Mouse (Mus musculus) CD4-positive, CD25-positive, alpha-beta regulatory T cell, adult 4 months (primary cell): ENCODE results near the gene Tmem19. TPM values are rescaled to one million over a fixed set of nuclear protein-coding genes. Genes with fewer than 3 reads are reported as not detected.
"Not testable (repeated sequence)": the region's sequence is repeated elsewhere in the genome, so short reads cannot be mapped to it uniquely, and the experiment has no call there.

Source experiments
- ATAC-seq: one replicate; pipeline ENCODE4 v1.8.0; 2017
- polyA plus RNA-seq, 2 experiments: library from polyadenylated mRNA; unstranded; fragments of 100-300 nt; shearing (Covaris generic); gene quantifications; one replicate each; pipeline ENCODE4 v1.2.1; 2017

Gene Tmem19
- polyA plus RNA-seq, 2 experiments from 2014 or later = 50.9 to 54.8 TPM

- no peak for ATAC-seq
Observed at GRCm38 (mm10) chr10:115348131-115348530, 14.2 kb downstream of the Tmem19 start.

- ATAC-seq = no peak
Observed at GRCm38 (mm10) chr10:115346444-115346843, 15.9 kb downstream of the Tmem19 start.

GRCm38 (mm10) chr10:115342771-115343425, 19.4 kb downstream of the Tmem19 start:
- ATAC-seq = no peak

GRCm38 (mm10) chr10:115339820-115340328, 22.4 kb downstream of the Tmem19 start:
- ATAC-seq = no peak

GRCm38 (mm10) chr10:115336901-115337300, 25.4 kb downstream of the Tmem19 start:
- ATAC-seq = no peak

- no peak for ATAC-seq
Observed at GRCm38 (mm10) chr10:115333528-115333927, 28.8 kb downstream of the Tmem19 start.

- ATAC-seq = peak; percentile 36
Observed at GRCm38 (mm10) chr10:115332997-115333396, 29.3 kb downstream of the Tmem19 start.

- peak; percentile 79 for ATAC-seq
Observed at GRCm38 (mm10) chr10:115332420-115332952, 29.8 kb downstream of the Tmem19 start.

- ATAC-seq = no peak
Observed at GRCm38 (mm10) chr10:115329010-115329530, 33.2 kb downstream of the Tmem19 start.

- peak; percentile 5 for ATAC-seq
Observed at GRCm38 (mm10) chr10:115328514-115328913, 33.8 kb downstream of the Tmem19 start.

GRCm38 (mm10) chr10:115323295-115323694, 39.0 kb downstream of the Tmem19 start:
- peak; percentile 93 for ATAC-seq

GRCm38 (mm10) chr10:115321317-115322035, 40.8 kb downstream of the Tmem19 start:
- no peak for ATAC-seq

GRCm38 (mm10) chr10:115318388-115318787, 43.9 kb downstream of the Tmem19 start:
- not testable (repeated sequence) for ATAC-seq

GRCm38 (mm10) chr10:115316313-115316712, 46.0 kb downstream of the Tmem19 start:
- ATAC-seq = no peak

GRCm38 (mm10) chr10:115315473-115316171, 46.7 kb downstream of the Tmem19 start, which contains the start of gene Rab21:
TSS of gene Rab21 (minus strand) at chr10:115315594.
- peak; percentile 65 for ATAC-seq

- ATAC-seq = peak; percentile 81
Observed at GRCm38 (mm10) chr10:115314582-115315452, 47.5 kb downstream of the Tmem19 start.

GRCm38 (mm10) chr10:115314287-115314581, 48.1 kb downstream of the Tmem19 start:
- peak; percentile 10 for ATAC-seq

GRCm38 (mm10) chr10:115313641-115314286, 48.5 kb downstream of the Tmem19 start:
- ATAC-seq = peak; percentile 3

- ATAC-seq = no peak
Observed at GRCm38 (mm10) chr10:115312732-115313131, 49.6 kb downstream of the Tmem19 start.

- no peak for ATAC-seq
Observed at GRCm38 (mm10) chr10:115312194-115312593, 50.1 kb downstream of the Tmem19 start.

- no peak for ATAC-seq
Observed at GRCm38 (mm10) chr10:115311263-115311965, 50.9 kb downstream of the Tmem19 start.
